Mouse (Mus musculus): Measurements from ENCODE around the gene Kbtbd2.

DNA sequence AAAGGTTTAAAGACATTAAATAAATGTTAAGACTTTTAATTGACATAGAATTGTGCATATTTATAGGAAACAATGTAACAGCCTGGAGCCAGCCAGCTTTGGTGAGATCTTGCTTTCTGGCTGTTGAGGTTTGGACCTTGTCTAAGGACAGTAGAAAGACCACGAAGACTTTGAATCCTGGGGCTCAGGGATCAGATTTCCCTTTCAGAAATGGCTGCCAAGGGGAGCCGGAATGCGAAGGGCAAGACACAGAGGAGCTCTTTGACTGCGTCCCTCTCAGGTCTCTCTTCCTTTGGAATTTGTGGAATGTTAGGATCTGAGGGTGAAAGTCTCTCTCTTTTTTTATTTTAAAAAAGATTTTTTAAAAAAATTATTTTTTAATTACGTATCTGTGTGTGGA lies 37.2 kb upstream of the Kbtbd2 start:
- TF ChIP-seq POLR2A (IDR thresholded peaks at IDR 0.05; ENCODE audit: insufficient read length, low read depth), result no peak
- TF ChIP-seq MAX (IDR thresholded peaks at IDR 0.05; ENCODE audit: low read depth), result no peak
- no peak for TF ChIP-seq CEBPB (IDR thresholded peaks at IDR 0.05; ENCODE audit: insufficient read depth, poor library complexity, severe bottlenecking)
- no peak for TF ChIP-seq MYOD1 (IDR thresholded peaks at IDR 0.05; ENCODE audit: control insufficient read depth in 1 of 3, insufficient read length in 2 of 3, low read depth in 2 of 3)
- no peak for TF ChIP-seq REST (IDR thresholded peaks at IDR 0.05; ENCODE audit: insufficient read depth, insufficient read length)
- TF ChIP-seq E2F4 (IDR thresholded peaks at IDR 0.05; ENCODE audit: insufficient read depth), result no peak
- TF ChIP-seq TCF12 (IDR thresholded peaks at IDR 0.05; ENCODE audit: insufficient read depth, poor library complexity, severe bottlenecking), result no peak
